Mouse (Mus musculus): ENCODE measurements around the gene Kank3.

Gene Kank3

GRCm38 (mm10) chr17:33810334-33811141 lies at the start of gene Kank3:
Kank3 (plus strand) TSS chr17:33810519.
- POLR2A ChIA-PET: interaction anchor here (0.6 to 17.6 kb wide), 39 partner anchors 8 to 309 kb away, joined by 3 to 544 read pairs (median 4); partner anchors contain the start of genes Ndufa7 (in 4 of the 4), Rps28 (in 4 of the 4), Rab11b (in 3 of the 4) and Angptl4 (in 2 of the 4)
- CTCF ChIA-PET: interaction anchor here in 2 of 4 experiments (0.6 to 1.0 kb wide), 5 partner anchors 23 to 1491 kb away, joined by 3 to 4 read pairs (median 3); no protein-coding TSS in a partner anchor

- CTCF ChIA-PET: no interaction called here
- POLR2A ChIA-PET: interaction anchor here in 1 of 4 experiments (1.2 to 4.4 kb wide), 3 partner anchors 7 to 58 kb away, joined by 3 to 25 read pairs (median 4); partner anchors contain the start of genes Ndufa7, Rab11b and Rps28
These were observed 43.9 kb upstream of the Kank3 start for GRCm38 (mm10) chr17:33766389-33766788.

GRCm38 (mm10) chr17:33771617-33772016 lies 38.7 kb upstream of the Kank3 start:
- ChIA-PET CTCF (interaction anchor here in 1 of 4 experiments (0.6 kb wide), 1 partner anchor 51 kb away, joined by 3 read pairs; no protein-coding TSS in a partner anchor), POLR2A (interaction anchor here in 1 of 4 experiments (2.1 kb wide), 1 partner anchor 12 kb away, joined by 11 read pairs; the partner anchor contains the start of gene Rab11b)

GRCm38 (mm10) chr17:33773426-33773825 lies 36.9 kb upstream of the Kank3 start:
- ChIA-PET CTCF (interaction anchor here in 3 of 4 experiments (0.6 to 0.9 kb wide), 3 partner anchors 29 to 193 kb away, joined by 3 to 7 read pairs (median 3); no protein-coding TSS in a partner anchor), POLR2A (interaction anchor here in 3 of 4 experiments (0.5 to 11.8 kb wide), 4 partner anchors 13 to 172 kb away, joined by 4 to 124 read pairs (median 12); partner anchors contain the start of gene Rab11b (in 2 of the 3))

- ChIA-PET POLR2A (interaction anchor here (0.5 to 11.8 kb wide), 6 partner anchors 13 to 172 kb away, joined by 3 to 124 read pairs (median 4); partner anchors contain the start of gene Rab11b (in 2 of the 4)), CTCF (interaction anchor here in 3 of 4 experiments (0.6 to 0.9 kb wide), 3 partner anchors 28 to 192 kb away, joined by 3 to 7 read pairs (median 3); no protein-coding TSS in a partner anchor)
These were observed 36.3 kb upstream of the Kank3 start for GRCm38 (mm10) chr17:33773871-33774572.

GRCm38 (mm10) chr17:33774573-33775155 lies 35.7 kb upstream of the Kank3 start:
- ChIA-PET CTCF (no interaction called here), POLR2A (interaction anchor here in 3 of 4 experiments (1.1 to 11.8 kb wide), 4 partner anchors 14 to 49 kb away, joined by 3 to 124 read pairs (median 12); partner anchors contain the start of gene Rab11b (in 2 of the 3))

GRCm38 (mm10) chr17:33775287-33775686 lies 35.0 kb upstream of the Kank3 start:
- ChIA-PET POLR2A (interaction anchor here in 3 of 4 experiments (1.0 to 11.8 kb wide), 6 partner anchors 15 to 48 kb away, joined by 3 to 124 read pairs (median 10); partner anchors contain the start of gene Rab11b (in 2 of the 3)), CTCF (no interaction called here)

GRCm38 (mm10) chr17:33779271-33779966 lies 30.9 kb upstream of the Kank3 start:
- ChIA-PET CTCF (interaction anchor here in 2 of 4 experiments (0.7 kb wide), 2 partner anchors 10 to 936 kb away, joined by 3 read pairs; no protein-coding TSS in a partner anchor), POLR2A (interaction anchor here in 3 of 4 experiments (0.6 to 11.8 kb wide), 21 partner anchors 12 to 189 kb away, joined by 3 to 124 read pairs (median 4); partner anchors contain the start of genes Rab11b (in 3 of the 3), Ndufa7 (in 2 of the 3), Rps28 (in 2 of the 3) and Kank3 (in 1 of the 3))

- ChIA-PET POLR2A (interaction anchor here in 3 of 4 experiments (0.6 to 11.8 kb wide), 18 partner anchors 12 to 190 kb away, joined by 3 to 124 read pairs (median 7); partner anchors contain the start of genes Rab11b (in 3 of the 3), Ndufa7 (in 2 of the 3), Rps28 (in 2 of the 3) and Kank3 (in 1 of the 3)), CTCF (no interaction called here)
These were observed 30.4 kb upstream of the Kank3 start for GRCm38 (mm10) chr17:33779967-33780295.

- ChIA-PET POLR2A (interaction anchor here in 3 of 4 experiments (0.6 to 11.8 kb wide), 28 partner anchors 12 to 188 kb away, joined by 3 to 124 read pairs (median 6); partner anchors contain the start of genes Ndufa7 (in 3 of the 3), Rab11b (in 3 of the 3), Rps28 (in 3 of the 3) and Kank3 (in 1 of the 3)), CTCF (interaction anchor here in 1 of 4 experiments (1.4 kb wide), 1 partner anchor 144 kb away, joined by 3 read pairs; no protein-coding TSS in a partner anchor)
These were observed 29.9 kb upstream of the Kank3 start for GRCm38 (mm10) chr17:33780431-33780830.

GRCm38 (mm10) chr17:33781124-33781977 lies 29.0 kb upstream of the Kank3 start, which contains the start of gene Angptl4:
Angptl4 (minus strand) TSS chr17:33781830.
- ChIA-PET POLR2A (interaction anchor here in 3 of 4 experiments (0.6 to 11.8 kb wide), 50 partner anchors 10 to 187 kb away, joined by 3 to 124 read pairs (median 4); partner anchors contain the start of genes Kank3 (in 3 of the 3), Ndufa7 (in 3 of the 3), Rab11b (in 3 of the 3) and Rps28 (in 3 of the 3)), CTCF (interaction anchor here (0.5 to 1.4 kb wide), 7 partner anchors 22 to 1925 kb away, joined by 3 to 4 read pairs (median 3); partner anchors contain the start of gene Kank3 (in 1 of the 4))

- POLR2A ChIA-PET: interaction anchor here in 3 of 4 experiments (0.7 to 11.8 kb wide), 30 partner anchors 9 to 127 kb away, joined by 3 to 124 read pairs (median 4); partner anchors contain the start of genes Ndufa7 (in 3 of the 3), Rab11b (in 3 of the 3), Rps28 (in 3 of the 3) and Daxx (in 1 of the 3)
- CTCF ChIA-PET: interaction anchor here in 3 of 4 experiments (0.5 to 1.1 kb wide), 4 partner anchors 29 to 1926 kb away, joined by 3 to 4 read pairs (median 4); partner anchors contain the start of gene Kank3 (in 1 of the 3)
These were observed 28.3 kb upstream of the Kank3 start for GRCm38 (mm10) chr17:33782067-33782466.

- ChIA-PET POLR2A (interaction anchor here in 3 of 4 experiments (0.7 to 11.8 kb wide), 7 partner anchors 9 to 197 kb away, joined by 3 to 124 read pairs (median 34); partner anchors contain the start of gene Rab11b (in 2 of the 3)), CTCF (interaction anchor here in 3 of 4 experiments (0.6 to 1.6 kb wide), 3 partner anchors 19 to 184 kb away, joined by 3 to 10 read pairs (median 8); partner anchors contain the start of gene Rab11b (in 1 of the 3))
These were observed 26.9 kb upstream of the Kank3 start for GRCm38 (mm10) chr17:33783408-33783807.

- POLR2A ChIA-PET: interaction anchor here in 2 of 4 experiments (1.0 to 3.6 kb wide), 6 partner anchors 20 to 39 kb away, joined by 3 to 20 read pairs (median 8); partner anchors contain the start of genes Ndufa7 (in 2 of the 2), Rab11b (in 2 of the 2) and Rps28 (in 2 of the 2)
- CTCF ChIA-PET: interaction anchor here in 1 of 4 experiments (1.3 kb wide), 1 partner anchor 17 kb away, joined by 3 read pairs; no protein-coding TSS in a partner anchor
These were observed 25.4 kb upstream of the Kank3 start for GRCm38 (mm10) chr17:33784939-33785338.

GRCm38 (mm10) chr17:33786375-33786774 lies 23.9 kb upstream of the Kank3 start:
- ChIA-PET CTCF (interaction anchor here in 1 of 4 experiments (1.0 kb wide), 1 partner anchor 18 kb away, joined by 3 read pairs; no protein-coding TSS in a partner anchor), POLR2A (interaction anchor here in 3 of 4 experiments (0.6 to 3.6 kb wide), 8 partner anchors 10 to 301 kb away, joined by 3 to 20 read pairs (median 4); partner anchors contain the start of gene Rab11b (in 2 of the 3))
